Mouse (Mus musculus) left cerebral cortex, postnatal 14 days (tissue): ENCODE data around the gene Fbxl15. TPM values are rescaled to one million over a fixed set of nuclear protein-coding genes. Genes with fewer than 3 reads are reported as not detected.
A peak's percentile ranks its signal among the peaks of the same experiment; 100 is the strongest.

ENCODE experiments used
- DNase-seq, 2 experiments: peaks; one replicate each; pipeline ENCODE4 v3.0.0; 2021 to 2022; ENCODE audit warnings: low spot score in 2 of 2, mixed read lengths in 1 of 2
- intact Hi-C: fragments of 180-260 bp; cut with DNase I; formaldehyde crosslinking; loops from one replicate; pipeline ENCODE4 v1.15.1; 2025
- long read RNA-seq, 2 experiments: library from polyadenylated mRNA; stranded (forward); transcript quantifications; one replicate each; pipeline ENCODE4 v2.0.0; 2021
- total RNA-seq, 2 experiments: library from RNA; stranded (reverse); gene quantifications; 2 replicates each; pipeline ENCODE4 v1.2.3; 2021

The Fbxl15 gene
- 10 to 100 TPM; 26.4 to 50.4 TPM for total RNA-seq
- long read RNA-seq, experiment 1, transcript Fbxl15-201 (4 exons, 1,348 nt), result major isoform, 32 of 56 reads
- long read RNA-seq, experiment 1, partial matches to known transcripts, result 21 of 56 reads
- long read RNA-seq, experiment 1, other reads (novel, unspliced or antisense), result 3 of 56 reads
- long read RNA-seq, experiment 2, transcript Fbxl15-201 (4 exons, 1,348 nt), result major isoform, 18 of 38 reads
- long read RNA-seq, experiment 2, partial matches to known transcripts, result 16 of 38 reads
- long read RNA-seq, experiment 2, other reads (novel, unspliced or antisense), result 3 of 38 reads

GRCm38 (mm10) chr19:46328081-46329030 is at the start of gene Fbxl15:
TSS of gene Fbxl15 (plus strand) at chr19:46328184.
- intact Hi-C loops, result no loop called here
- DNase-seq, result peak; percentile 97 to 98

- intact Hi-C loops, result no loop called here
- DNase-seq, result no peak
Measured at GRCm38 (mm10) chr19:46282081-46282849, 45.7 kb upstream of the Fbxl15 start.

GRCm38 (mm10) chr19:46284686-46285085 is 43.3 kb upstream of the Fbxl15 start:
- DNase-seq, result no peak
- intact Hi-C loops, result no loop called here

- intact Hi-C loops, result no loop called here
- no peak for DNase-seq
Measured at GRCm38 (mm10) chr19:46285631-46286030, 42.4 kb upstream of the Fbxl15 start.

- intact Hi-C loops, result no loop called here
- no peak for DNase-seq
Measured at GRCm38 (mm10) chr19:46286047-46286446, 41.9 kb upstream of the Fbxl15 start.

GRCm38 (mm10) chr19:46286926-46287325 is 41.1 kb upstream of the Fbxl15 start:
- intact Hi-C loops, result no loop called here
- DNase-seq, result no peak

- intact Hi-C loops, result no loop called here
- DNase-seq, result no peak
Measured at GRCm38 (mm10) chr19:46287566-46287965, 40.4 kb upstream of the Fbxl15 start.

- intact Hi-C loops, result no loop called here
- DNase-seq, result no peak
Measured at GRCm38 (mm10) chr19:46290535-46291105, 37.4 kb upstream of the Fbxl15 start.

- intact Hi-C loops, result no loop called here
- no peak for DNase-seq
Measured at GRCm38 (mm10) chr19:46296938-46297337, 31.0 kb upstream of the Fbxl15 start.

GRCm38 (mm10) chr19:46300294-46301045 is 27.5 kb upstream of the Fbxl15 start:
- no peak for DNase-seq
- intact Hi-C loops, result no loop called here

- intact Hi-C loops, result no loop called here
Measured at GRCm38 (mm10) chr19:46302551-46302950, 25.4 kb upstream of the Fbxl15 start.

GRCm38 (mm10) chr19:46303251-46304215 is 24.5 kb upstream of the Fbxl15 start:
- intact Hi-C loops, result no loop called here
- no peak for DNase-seq

More at GRCm38 (mm10) chr19:46302551-46302950, 25.4 kb upstream of the Fbxl15 start:
- no peak for DNase-seq

GRCm38 (mm10) chr19:46304216-46304841 is 23.7 kb upstream of the Fbxl15 start, which contains the start of gene Nfkb2:
TSS of gene Nfkb2 (plus strand) at chr19:46304320.
- DNase-seq, result peak; percentile 79 to 81
- intact Hi-C loops, result no loop called here

GRCm38 (mm10) chr19:46304908-46305333 is 23.1 kb upstream of the Fbxl15 start:
- DNase-seq, result no peak
- intact Hi-C loops, result loop anchor here (5.0 kb wide), 1 partner anchor 168 kb away; no protein-coding TSS in a partner anchor

GRCm38 (mm10) chr19:46305432-46306267 is 22.3 kb upstream of the Fbxl15 start:
- DNase-seq, result peak in 1 of 2 experiments; percentile 74
- intact Hi-C loops, result loop anchor here (5.0 kb wide), 1 partner anchor 168 kb away; no protein-coding TSS in a partner anchor

GRCm38 (mm10) chr19:46306268-46306610 is 21.7 kb upstream of the Fbxl15 start:
- intact Hi-C loops, result loop anchor here (5.0 kb wide), 1 partner anchor 169 kb away; no protein-coding TSS in a partner anchor
- no peak for DNase-seq
